Mouse (Mus musculus) MEL (cell line): ENCODE measurements around the gene Actr3b. TPM values are rescaled to one million over a fixed set of nuclear protein-coding genes. Genes with fewer than 3 reads are reported as not detected.

Experiments
- DNase-seq: peaks from one replicate; pipeline ENCODE4 v3.0.0; 2011; ENCODE audit warnings: low read depth, low spot score
- H3K27ac ChIP-seq: 2 replicates; pipeline ENCODE4 v1.5.1; 2012; ENCODE audit warnings: low read depth, mild to moderate bottlenecking, control low read depth, low read length, moderate library complexity; ENCODE audit not compliant: control insufficient read depth
- H3K27me3 ChIP-seq, 2 experiments: fragments of 150-350 bp in 1 of 2; sonication (generic) in 1 of 2; 2 replicates each; pipeline ENCODE4 v1.6.1; 2012; ENCODE audit warnings: low read length in 2 of 2, mild to moderate bottlenecking in 2 of 2, improper control_type of control experiment in 1 of 2, moderate library complexity in 1 of 2; ENCODE audit not compliant: insufficient read depth in 2 of 2, control insufficient read depth in 1 of 2
- H3K36me3 ChIP-seq, 2 experiments: 2 replicates each; pipeline ENCODE4 v1.6.1; 2012 to 2014; ENCODE audit warnings: low read length in 2 of 2, improper control_type of control experiment in 1 of 2, inconsistent platforms in 1 of 2, mild to moderate bottlenecking in 1 of 2; ENCODE audit not compliant: insufficient read depth in 2 of 2, control insufficient read depth in 1 of 2
- H3K4me1 ChIP-seq, 2 experiments: fragments of 150-350 bp in 1 of 2; sonication (generic) in 1 of 2; 2 replicates each; pipeline ENCODE4 v1.6.1; 2012; ENCODE audit warnings: low read length in 2 of 2, improper control_type of control experiment in 1 of 2, mild to moderate bottlenecking in 1 of 2; ENCODE audit not compliant: insufficient read depth in 2 of 2, control insufficient read depth in 1 of 2
- H3K4me3 ChIP-seq, 2 experiments: fragments of 150-350 bp in 1 of 2; sonication (generic) in 1 of 2; 2 replicates each; pipeline ENCODE4 v1.5.1; 2012; ENCODE audit warnings: low read depth in 2 of 2, low read length in 2 of 2, mild to moderate bottlenecking in 2 of 2, moderate library complexity in 2 of 2, control low read depth in 1 of 2, improper control_type of control experiment in 1 of 2; ENCODE audit not compliant: control insufficient read depth in 1 of 2, insufficient read depth in 1 of 2
- H3K79me2 ChIP-seq: 2 replicates; pipeline ENCODE4 v1.6.1; 2012; ENCODE audit warnings: mild to moderate bottlenecking, low read length, moderate library complexity; ENCODE audit not compliant: control insufficient read depth, poor library complexity, insufficient read depth
- H3K9ac ChIP-seq: 2 replicates; pipeline ENCODE4 v1.6.1; 2012; ENCODE audit warnings: low read depth, mild to moderate bottlenecking, control low read depth, low read length, moderate library complexity; ENCODE audit not compliant: control insufficient read depth, poor library complexity, severe bottlenecking
- H3K9me3 ChIP-seq: fragments of 150-350 bp; sonication (generic); replicated peaks from 2 replicates; pipeline ENCODE4 v1.6.1; 2012; ENCODE audit warnings: mild to moderate bottlenecking, low read length, improper control_type of control experiment, moderate library complexity; ENCODE audit not compliant: insufficient read depth
- BHLHE40 ChIP-seq: IDR thresholded peaks from 2 replicates; pipeline ENCODE4 v1.6.1; 2012; ENCODE audit warnings: low read depth, mild to moderate bottlenecking, inconsistent platforms, low read length, improper control_type of control experiment, borderline replicate concordance
- CHD2 ChIP-seq: IDR thresholded peaks from 2 replicates; pipeline ENCODE4 v1.6.1; 2011; ENCODE audit warnings: low read length, improper control_type of control experiment
- ETS1 ChIP-seq: IDR thresholded peaks from 2 replicates; pipeline ENCODE4 v1.6.1; 2012; ENCODE audit warnings: low read depth, mild to moderate bottlenecking, inconsistent platforms, low read length, improper control_type of control experiment, moderate library complexity
- GATA1 ChIP-seq: IDR thresholded peaks from 2 replicates; pipeline ENCODE4 v1.6.1; 2011; ENCODE audit warnings: low read depth, low read length, improper control_type of control experiment
- MAX ChIP-seq: IDR thresholded peaks from 2 replicates; pipeline ENCODE4 v1.6.1; 2011; ENCODE audit warnings: low read length, improper control_type of control experiment
- MAZ ChIP-seq: IDR thresholded peaks from 2 replicates; pipeline ENCODE4 v1.6.1; 2012; ENCODE audit warnings: low read depth, mild to moderate bottlenecking, inconsistent platforms, low read length, improper control_type of control experiment
- MEF2A ChIP-seq: IDR thresholded peaks from 2 replicates; pipeline ENCODE4 v1.6.1; 2014; ENCODE audit warnings: low read depth, mild to moderate bottlenecking, inconsistent platforms, low read length, improper control_type of control experiment; ENCODE audit not compliant: poor library complexity, insufficient replicate concordance, severe bottlenecking; ENCODE audit errors: extremely low read depth
- MYB ChIP-seq: IDR thresholded peaks from 2 replicates; pipeline ENCODE4 v1.6.1; 2011; ENCODE audit warnings: mild to moderate bottlenecking, low read depth, low read length, improper control_type of control experiment
- SMC3 ChIP-seq: IDR thresholded peaks from 2 replicates; pipeline ENCODE4 v1.6.1; 2011; ENCODE audit warnings: low read depth, low read length, improper control_type of control experiment
- TAL1 ChIP-seq: IDR thresholded peaks from 2 replicates; pipeline ENCODE4 v1.6.1; 2012; ENCODE audit warnings: mild to moderate bottlenecking, inconsistent platforms, low read length, moderate library complexity, mixed read lengths
- USF2 ChIP-seq, 2 experiments: IDR thresholded peaks; 2 replicates each; pipeline ENCODE4 v1.6.1; 2011 to 2012; ENCODE audit warnings: improper control_type of control experiment in 2 of 2, low read length in 2 of 2, borderline replicate concordance in 1 of 2, inconsistent platforms in 1 of 2, low read depth in 1 of 2, mild to moderate bottlenecking in 1 of 2; ENCODE audit not compliant: insufficient read depth in 1 of 2
- polyA plus RNA-seq, 2 experiments: library from polyadenylated mRNA; stranded (reverse) in 1 of 2; unstranded in 1 of 2; fragments of >175 nt in 1 of 2; fragments of >200 nt in 1 of 2; gene quantifications; 2 replicates each; pipeline versions ENCODE4 v1.2.1 to v1.2.4; 2012; ENCODE audit warnings: low replicate concordance in 2 of 2, low read depth in 1 of 2; ENCODE audit not compliant: insufficient read length in 2 of 2, insufficient read depth in 1 of 2, missing spikeins in 1 of 2
- total RNA-seq: library from RNA; depleted of rRNA; stranded (reverse); fragments of 300-350 nt; gene quantifications from 2 replicates; pipeline ENCODE4 v1.2.3, GENCODE M21; 2012; rRNA removed

Gene Actr3b
- total and polyA plus RNA-seq, 3 experiments, result 8.7 to 11.1 TPM; not detected in 1

DNA sequence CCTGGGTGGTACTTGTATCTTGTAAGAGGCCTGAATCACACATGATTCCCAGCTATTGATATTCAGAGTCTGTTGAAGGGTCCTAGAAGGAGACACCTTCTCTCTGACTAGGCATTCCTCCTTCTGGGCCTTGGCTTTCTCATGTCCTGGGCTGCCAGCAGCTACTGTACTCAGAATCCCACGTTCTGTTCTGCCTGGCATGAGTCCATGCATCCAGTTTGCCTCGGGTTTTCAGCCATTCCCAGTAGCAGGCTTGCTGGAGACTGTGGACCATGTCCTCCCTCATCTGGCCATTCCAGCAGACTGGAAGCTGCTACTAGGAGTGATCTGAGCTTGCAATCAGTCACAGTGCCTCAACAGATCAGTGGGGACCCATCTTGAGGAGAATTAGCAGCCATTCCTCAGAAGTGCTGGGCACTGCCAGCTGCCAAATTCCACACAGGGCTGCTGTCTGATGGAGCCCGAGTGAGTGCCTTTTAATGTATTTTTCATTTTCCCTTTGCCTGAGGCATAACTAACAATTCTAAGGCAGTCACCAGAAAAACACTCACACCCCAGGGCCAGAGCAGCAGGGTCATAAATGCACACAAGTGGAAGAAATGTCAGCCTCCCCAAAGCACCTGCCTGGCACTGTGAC is 130.1 kb downstream of the Actr3b start:
- no peak overlapping the region for H3K9ac ChIP-seq
- H3K9me3 ChIP-seq, result no peaks in the 10 kb centered on the region
- no peak for DNase-seq
- H3K27ac ChIP-seq, result no peak overlapping the region
- TF ChIP-seq BHLHE40 (no peak), CHD2 (no peak), USF2 (IDR thresholded peaks at IDR 0.05; ENCODE audit: borderline replicate concordance in 1 of 2, insufficient read depth in 1 of 2, low read depth in 1 of 2, low read length in 2 of 2) (no peak), GATA1 (no peak), MEF2A (no peak), ETS1 (no peak), MYB (no peak), SMC3 (no peak), MAZ (no peak), MAX (no peak), TAL1 (no peak)
- H3K4me1 ChIP-seq, result no peaks in the 10 kb centered on the region
- H3K79me2 ChIP-seq, result no peaks in the 10 kb centered on the region
- H3K36me3 ChIP-seq, result no peaks in the 10 kb centered on the region
- H3K27me3 ChIP-seq, result no peaks in the 10 kb centered on the region
- H3K4me3 ChIP-seq, result no peak overlapping the region

DNA sequence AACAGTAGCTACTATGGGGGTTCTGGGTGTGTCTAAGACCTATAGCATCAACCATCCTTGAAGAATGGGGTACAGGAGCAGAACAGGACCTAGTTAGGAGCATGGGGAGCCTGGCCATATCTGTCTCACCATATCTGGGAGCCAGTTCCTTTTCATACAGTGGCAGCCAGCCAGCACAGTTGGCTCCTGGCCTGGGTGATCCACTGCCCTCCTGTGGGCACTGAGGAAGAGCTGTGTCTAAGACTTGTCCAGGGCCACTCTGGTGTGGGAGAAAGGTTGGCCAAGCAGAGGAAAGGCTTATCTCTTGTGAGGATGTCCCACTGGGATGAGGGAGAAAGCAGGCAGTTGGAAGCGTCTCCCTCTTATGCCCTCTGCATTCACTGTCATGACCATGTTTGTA is 131.5 kb downstream of the Actr3b start:
- no peaks in the 10 kb centered on the region for H3K36me3 ChIP-seq
- H3K4me3 ChIP-seq, result no peak overlapping the region
- H3K4me1 ChIP-seq, result no peaks in the 10 kb centered on the region
- no peak for TF ChIP-seq USF2 (IDR thresholded peaks at IDR 0.05; ENCODE audit: borderline replicate concordance in 1 of 2, insufficient read depth in 1 of 2, low read depth in 1 of 2, low read length in 2 of 2)
- TF ChIP-seq, all 39 proteins: peak for 0
- H3K79me2 ChIP-seq, result no peaks in the 10 kb centered on the region
- no peaks in the 10 kb centered on the region for H3K9me3 ChIP-seq
- no peak overlapping the region for H3K9ac ChIP-seq
- H3K27ac ChIP-seq, result no peak overlapping the region
- H3K27me3 ChIP-seq, result no peaks in the 10 kb centered on the region
- DNase-seq, result no peak

Other genes starting within 250 kb of the Actr3b start
- not detected in 2 replicates for gene Cct8l1, start 243.9 kb upstream of the Actr3b start, total RNA-seq
- gene Cct8l1, start 243.9 kb upstream of the Actr3b start, polyA plus RNA-seq, result not detected
- 25.4 and 34.1 TPM in 2 replicates for gene Xrcc2, start 54.2 kb upstream of the Actr3b start, total RNA-seq
- gene Xrcc2, start 54.2 kb upstream of the Actr3b start, polyA plus RNA-seq, result 10 to 100 TPM in 1 of 2 experiments, not detected in 1; 22.8 TPM
- not detected in 2 replicates for gene Gm21663, start 182.4 kb downstream of the Actr3b start, total RNA-seq
- not detected for gene Gm21663, start 182.4 kb downstream of the Actr3b start, polyA plus RNA-seq
- not detected in 2 replicates for gene Gm21671, start 194.4 kb downstream of the Actr3b start, total RNA-seq
- gene Gm21671, start 194.4 kb downstream of the Actr3b start, polyA plus RNA-seq, result not detected
- gene Gm21680, start 212.7 kb downstream of the Actr3b start, total RNA-seq, result not detected in 2 replicates
- gene Gm21680, start 212.7 kb downstream of the Actr3b start, polyA plus RNA-seq, result not detected
- not detected in 2 replicates for gene Gm21698, start 228.7 kb downstream of the Actr3b start, total RNA-seq
- not detected for gene Gm21698, start 228.7 kb downstream of the Actr3b start, polyA plus RNA-seq
- not detected in 2 replicates for gene Gm1979, start 244.8 kb downstream of the Actr3b start, total RNA-seq
- not detected for gene Gm1979, start 244.8 kb downstream of the Actr3b start, polyA plus RNA-seq